Mouse (Mus musculus) bone marrow macrophage, adult 2 months (primary cell): ENCODE measurements at regions not wholly inside any gene's neighbourhood (a gene's known extent, or its start where the extent isn't known, plus 50 kb on each side); places are given as distances from the start of the nearest gene placed in this dataset.

Experiments used
- CTCF ChIP-seq: IDR thresholded peaks from 2 replicates; pipeline ENCODE4 v1.5.1; 2012; ENCODE audit warnings: low read depth, mild to moderate bottlenecking, low read length, moderate library complexity
- POLR2A ChIP-seq: IDR thresholded peaks from 2 replicates; pipeline ENCODE4 v1.6.1; 2012; ENCODE audit warnings: mild to moderate bottlenecking, low read depth, low read length, borderline replicate concordance

- no peak for TF ChIP-seq CTCF
- no peak for TF ChIP-seq POLR2A
Measured at GRCm38 (mm10) chr9:94047845-94048244, 490.0 kb downstream of the 1190002N15Rik start.
